Mouse (Mus musculus) forebrain, postnatal 0 days (tissue): Measurements from ENCODE around the gene Rhox4f. TPM values are rescaled to one million over a fixed set of nuclear protein-coding genes. Genes with fewer than 3 reads are reported as not detected.
"Not testable (repeated sequence)": the region's sequence is repeated elsewhere in the genome, so short reads cannot be mapped to it uniquely, and the experiment has no call there.

Source experiments
- ATAC-seq: fragments of 200-750 bp; cut with Nextera tagmentation; 2 replicates; pipeline ENCODE4 v1.8.0; 2017; ENCODE audit warnings: mild to moderate bottlenecking, moderate library complexity
- DNase-seq: peaks from one replicate; pipeline ENCODE4 v3.0.0-alpha.2; 2015
- H3K27ac ChIP-seq: fragments of 300-500 bp; sonication (generic); 2 replicates; pipeline ENCODE4 v1.5.1; 2014; ENCODE audit warnings: low read depth, mild to moderate bottlenecking, antibody characterized with exemption, low read length, moderate library complexity, mixed read lengths
- H3K27me3 ChIP-seq: fragments of 300-500 bp; sonication (generic); 2 replicates; pipeline ENCODE4 v1.6.1; 2014; ENCODE audit warnings: mild to moderate bottlenecking, low read length, mixed read lengths; ENCODE audit not compliant: insufficient read depth
- H3K36me3 ChIP-seq: fragments of 300-500 bp; sonication (generic); 2 replicates; pipeline ENCODE4 v1.6.1; 2014; ENCODE audit warnings: mild to moderate bottlenecking, moderate library complexity; ENCODE audit not compliant: insufficient read depth
- H3K4me1 ChIP-seq: fragments of 300-500 bp; sonication (generic); 2 replicates; pipeline ENCODE4 v1.6.1; 2014; ENCODE audit warnings: antibody characterized with exemption; ENCODE audit not compliant: insufficient read depth
- H3K4me2 ChIP-seq: fragments of 300-500 bp; sonication (generic); 2 replicates; pipeline ENCODE4 v1.6.1; 2014; ENCODE audit warnings: low read depth, mild to moderate bottlenecking, moderate library complexity
- H3K4me3 ChIP-seq: fragments of 300-500 bp; sonication (generic); 2 replicates; pipeline ENCODE4 v1.5.1; 2014; ENCODE audit warnings: low read depth, low read length, mixed read lengths
- H3K9ac ChIP-seq: fragments of 300-500 bp; sonication (generic); 2 replicates; pipeline ENCODE4 v1.6.1; 2014; ENCODE audit warnings: mild to moderate bottlenecking
- H3K9me3 ChIP-seq: fragments of 300-500 bp; sonication (generic); 2 replicates; pipeline ENCODE4 v1.6.1; 2016; ENCODE audit warnings: low read length
- WGBS: fragments of 180-500 bp; shearing (Covaris S2); extraction: QIAGEN DNeasy Blood & Tissue Kit; methylation state at CpG from one replicate; pipeline ENCODE4 v1.1.7; 2014; 5-methylcytosine and 5-hydroxymethylcytosine counted together
- polyA plus RNA-seq: library from polyadenylated mRNA; unstranded; fragments of >200 nt; fragmentation: Nextera tagmentation; extraction: Ambion mirVana; gene quantifications from 2 replicates; pipeline ENCODE4 v1.2.1, GENCODE M21; 2015
- total RNA-seq: library from RNA; depleted of rRNA; stranded (reverse); fragments of >200 nt; gene quantifications from 2 replicates; pipeline ENCODE4 v1.2.3, GENCODE M21; 2014; rRNA removed

The Rhox4f gene
- not detected in 2 replicates for total RNA-seq
- not detected in 2 replicates for polyA plus RNA-seq

DNA sequence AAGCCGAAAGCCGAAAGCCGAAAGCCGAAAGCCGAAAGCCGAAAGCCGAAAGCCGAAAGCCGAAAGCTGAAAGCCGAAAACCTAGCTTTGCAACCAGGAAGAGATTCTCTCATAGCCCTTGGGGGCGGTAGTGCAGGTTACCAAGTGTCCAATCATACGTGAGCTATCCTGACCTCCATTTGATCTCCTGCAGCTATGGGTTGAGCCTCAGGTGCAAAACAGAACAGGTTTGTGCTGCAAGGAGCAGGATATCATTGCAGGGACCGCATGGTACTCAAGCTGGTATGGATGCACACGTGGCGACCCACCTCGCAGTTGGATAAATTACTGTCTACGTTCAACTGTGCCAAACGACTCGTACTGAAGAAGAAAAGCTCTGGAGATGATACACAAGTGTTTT, at the start of gene Rhox4f:
TSS of gene Rhox4f (minus strand) at position 101 of the 400 bp plus-strand sequence.
- not testable (repeated sequence) for ATAC-seq, H3K36me3 ChIP-seq, H3K4me2 ChIP-seq, H3K27me3 ChIP-seq, H3K4me3 ChIP-seq, H3K4me1 ChIP-seq, H3K9me3 ChIP-seq, DNase-seq, H3K27ac ChIP-seq, H3K9ac ChIP-seq
- 95% methylated on average over 15 of the region's 19 CpGs for WGBS

- ATAC-seq, H3K9ac ChIP-seq, H3K4me3 ChIP-seq, DNase-seq, H3K9me3 ChIP-seq, H3K4me1 ChIP-seq, H3K27ac ChIP-seq, H3K36me3 ChIP-seq, H3K27me3 ChIP-seq, H3K4me2 ChIP-seq: not testable (repeated sequence)
- 93% methylated on average over 16 of the region's 20 CpGs for WGBS
These were observed 43.7 kb upstream of the Rhox4f start, which contains the start of gene Rhox4g for GRCm38 (mm10) chrX:37651227-37651626. Rhox4g (minus strand) TSS chrX:37651327.

DNA sequence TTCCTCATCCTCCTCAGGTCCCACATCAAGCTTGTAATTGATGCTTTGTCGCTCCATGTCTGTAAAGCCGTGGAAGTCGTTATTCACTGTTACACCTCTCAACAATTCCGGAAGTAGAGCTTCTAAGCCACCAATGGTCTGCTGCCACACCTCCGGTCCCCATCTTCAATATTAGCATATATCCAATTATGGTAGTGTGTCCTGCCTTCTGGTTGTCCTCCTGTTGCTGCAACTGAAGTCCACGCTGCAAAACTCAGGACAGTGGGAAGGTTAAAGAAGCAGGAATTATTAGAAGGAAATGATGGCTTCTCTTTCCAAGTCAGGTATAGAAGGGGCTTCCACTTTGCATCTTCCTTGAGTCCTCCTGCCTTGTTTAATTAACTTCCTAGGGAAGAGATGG, 35.9 kb upstream of the Rhox4f start, which contains the start of gene Rhox2g:
TSS of gene Rhox2g (minus strand) at position 101 of the 400 bp plus-strand sequence.
- 90% methylated on average over 6 of the region's 6 CpGs for WGBS
- not testable (repeated sequence) for DNase-seq, H3K36me3 ChIP-seq, ATAC-seq, H3K27me3 ChIP-seq, H3K4me1 ChIP-seq, H3K9ac ChIP-seq, H3K27ac ChIP-seq, H3K4me3 ChIP-seq, H3K4me2 ChIP-seq, H3K9me3 ChIP-seq

- not testable (repeated sequence) for ATAC-seq, H3K4me2 ChIP-seq
- 97% methylated on average over 2 of the region's 2 CpGs for WGBS
These were observed 21.0 kb upstream of the Rhox4f start, which contains the start of gene Rhox3g for GRCm38 (mm10) chrX:37628512-37628911. Rhox3g (minus strand) TSS chrX:37628612.

DNA sequence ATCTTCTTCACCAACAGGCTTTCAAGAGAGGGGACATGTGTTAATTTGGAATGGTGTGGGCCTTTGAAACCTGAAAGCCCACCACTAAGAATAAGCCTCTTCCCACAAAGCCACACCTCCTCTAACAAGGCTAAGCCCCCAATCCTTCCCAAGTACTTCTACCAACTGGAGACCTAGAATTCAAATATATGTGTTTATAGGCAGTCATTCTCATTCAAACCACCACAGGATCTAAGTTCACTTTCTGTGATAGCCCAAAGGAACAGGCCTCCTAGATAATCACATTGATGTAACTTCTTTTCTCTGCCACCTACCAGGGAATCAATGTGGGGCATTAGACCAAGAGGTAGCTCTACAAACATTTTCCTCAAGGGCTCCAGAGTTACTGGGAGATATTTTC, 26.8 kb downstream of the Rhox4f start, which contains the start of gene Rhox3f:
TSS of gene Rhox3f (plus strand) at position 301 of the 400 bp plus-strand sequence.
- DNase-seq = not testable (repeated sequence)

More at GRCm38 (mm10) chrX:37628512-37628911, 21.0 kb upstream of the Rhox4f start, which contains the start of gene Rhox3g:
- not testable (repeated sequence) for H3K36me3 ChIP-seq, H3K4me3 ChIP-seq, DNase-seq, H3K27me3 ChIP-seq, H3K27ac ChIP-seq, H3K4me1 ChIP-seq, H3K9ac ChIP-seq, H3K9me3 ChIP-seq

DNA sequence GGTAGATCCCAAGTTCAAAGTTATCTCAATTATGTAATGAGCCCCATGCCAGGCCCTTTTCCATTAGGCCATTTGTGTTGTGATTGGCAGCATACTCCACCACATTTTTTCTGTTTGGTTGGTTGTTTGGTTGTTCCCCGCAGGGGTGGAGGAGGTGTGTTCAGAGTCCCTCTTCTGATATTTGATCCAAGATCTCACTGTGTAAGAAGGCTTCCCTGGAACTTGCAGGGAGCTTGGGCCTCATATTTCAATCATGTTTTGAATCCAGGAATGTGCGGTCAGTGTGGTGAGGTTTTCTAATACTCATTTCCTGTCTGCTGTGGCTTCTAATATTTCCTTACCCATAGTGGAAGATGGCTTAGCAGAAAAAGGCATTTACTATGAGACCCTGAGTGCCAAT, 34.9 kb downstream of the Rhox4f start:
- not testable (repeated sequence) for H3K36me3 ChIP-seq, H3K9ac ChIP-seq, H3K4me1 ChIP-seq, DNase-seq, H3K27ac ChIP-seq, ATAC-seq, H3K9me3 ChIP-seq, H3K4me3 ChIP-seq, H3K27me3 ChIP-seq, H3K4me2 ChIP-seq
- WGBS = 49% methylated on average over 2 of the region's 2 CpGs

More for the DNA sequence above, 26.8 kb downstream of the Rhox4f start, which contains the start of gene Rhox3f:
- H3K27ac ChIP-seq, H3K4me1 ChIP-seq, H3K4me3 ChIP-seq, ATAC-seq, H3K27me3 ChIP-seq, H3K4me2 ChIP-seq, H3K9ac ChIP-seq, H3K9me3 ChIP-seq, H3K36me3 ChIP-seq: not testable (repeated sequence)

- not testable (repeated sequence) for ATAC-seq, H3K27me3 ChIP-seq, DNase-seq, H3K9ac ChIP-seq, H3K27ac ChIP-seq, H3K4me1 ChIP-seq, H3K4me2 ChIP-seq, H3K9me3 ChIP-seq, H3K36me3 ChIP-seq, H3K4me3 ChIP-seq
- 89% methylated on average over 6 of the region's 8 CpGs for WGBS
These were observed 36.4 kb downstream of the Rhox4f start, which contains the start of gene Rhox2f for GRCm38 (mm10) chrX:37571105-37571504. Rhox2f (plus strand) TSS chrX:37571405.

DNA sequence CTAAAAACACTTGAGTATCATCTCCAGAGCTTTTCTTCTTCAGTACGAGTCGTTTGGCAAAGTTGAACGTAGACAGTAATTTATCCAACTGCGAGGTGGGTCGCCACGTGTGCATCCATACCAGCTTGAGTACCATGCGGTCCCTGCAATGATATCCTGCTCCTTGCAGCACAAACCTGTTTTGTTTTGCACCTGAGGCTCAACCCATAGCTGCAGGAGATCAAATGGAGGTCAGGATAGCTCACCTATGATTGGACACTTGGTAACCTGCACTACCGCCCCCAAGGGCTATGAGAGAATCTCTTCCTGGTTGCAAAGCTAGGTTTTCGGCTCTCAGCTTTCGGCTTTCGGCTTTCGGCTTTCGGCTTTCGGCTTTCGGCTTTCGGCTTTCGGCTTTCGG, 50.4 kb downstream of the Rhox4f start, which contains the start of gene Rhox4e:
TSS of gene Rhox4e (plus strand) at position 301 of the 400 bp plus-strand sequence.
- not testable (repeated sequence) for DNase-seq, H3K4me2 ChIP-seq, H3K9me3 ChIP-seq, H3K27ac ChIP-seq, H3K4me1 ChIP-seq, H3K4me3 ChIP-seq, H3K36me3 ChIP-seq, H3K9ac ChIP-seq, H3K27me3 ChIP-seq, ATAC-seq
- 94% methylated on average over 10 of the region's 18 CpGs for WGBS

Other genes starting within 250 kb of the Rhox4f start
- not detected in 2 replicates for gene Rhox3a2, start 227.7 kb downstream of the Rhox4f start, total RNA-seq
- not detected in 2 replicates for gene Rhox3a2, start 227.7 kb downstream of the Rhox4f start, polyA plus RNA-seq
- gene Rhox4a2, start 216.9 kb downstream of the Rhox4f start, total RNA-seq = not detected in 2 replicates
- gene Rhox4a2, start 216.9 kb downstream of the Rhox4f start, polyA plus RNA-seq = not detected in 2 replicates
- gene Rhox2b, start 195.6 kb downstream of the Rhox4f start, total RNA-seq = not detected in 2 replicates
- not detected in 2 replicates for gene Rhox2b, start 195.6 kb downstream of the Rhox4f start, polyA plus RNA-seq
- gene Rhox4b, start 175.2 kb downstream of the Rhox4f start, total RNA-seq = not detected in 2 replicates
- gene Rhox4b, start 175.2 kb downstream of the Rhox4f start, polyA plus RNA-seq = not detected in 2 replicates
- not detected in 2 replicates for gene Rhox2c, start 154.0 kb downstream of the Rhox4f start, total RNA-seq
- gene Rhox2c, start 154.0 kb downstream of the Rhox4f start, polyA plus RNA-seq = not detected in 2 replicates
- not detected in 2 replicates for gene Rhox3c, start 149.1 kb downstream of the Rhox4f start, total RNA-seq
- not detected in 2 replicates for gene Rhox3c, start 149.1 kb downstream of the Rhox4f start, polyA plus RNA-seq
- not detected in 2 replicates for gene Rhox4c, start 127.4 kb downstream of the Rhox4f start, total RNA-seq
- not detected in 2 replicates for gene Rhox4c, start 127.4 kb downstream of the Rhox4f start, polyA plus RNA-seq
- gene Rhox2d, start 114.3 kb downstream of the Rhox4f start, total RNA-seq = not detected in 2 replicates
- not detected in 2 replicates for gene Rhox2d, start 114.3 kb downstream of the Rhox4f start, polyA plus RNA-seq
- gene Rhox4d, start 93.3 kb downstream of the Rhox4f start, total RNA-seq = not detected in 2 replicates
- gene Rhox4d, start 93.3 kb downstream of the Rhox4f start, polyA plus RNA-seq = not detected in 2 replicates
- gene Rhox2e, start 77.3 kb downstream of the Rhox4f start, total RNA-seq = not detected in 2 replicates
- not detected in 2 replicates for gene Rhox2e, start 77.3 kb downstream of the Rhox4f start, polyA plus RNA-seq
- gene Rhox3e, start 65.7 kb downstream of the Rhox4f start, total RNA-seq = not detected in 2 replicates
- gene Rhox3e, start 65.7 kb downstream of the Rhox4f start, polyA plus RNA-seq = not detected in 2 replicates
- gene Rhox4e, start 50.3 kb downstream of the Rhox4f start, total RNA-seq = not detected in 2 replicates
- gene Rhox4e, start 50.3 kb downstream of the Rhox4f start, polyA plus RNA-seq = not detected in 2 replicates
- gene Rhox2f, start 36.3 kb downstream of the Rhox4f start, total RNA-seq = not detected in 2 replicates
- not detected in 2 replicates for gene Rhox2f, start 36.3 kb downstream of the Rhox4f start, polyA plus RNA-seq
- gene Rhox3f, start 26.7 kb downstream of the Rhox4f start, total RNA-seq = not detected in 2 replicates
- gene Rhox3f, start 26.7 kb downstream of the Rhox4f start, polyA plus RNA-seq = not detected in 2 replicates
- gene Rhox3g, start 20.9 kb upstream of the Rhox4f start, total RNA-seq = not detected in 2 replicates
- gene Rhox3g, start 20.9 kb upstream of the Rhox4f start, polyA plus RNA-seq = not detected in 2 replicates
- not detected in 2 replicates for gene Rhox2g, start 35.8 kb upstream of the Rhox4f start, total RNA-seq
- gene Rhox2g, start 35.8 kb upstream of the Rhox4f start, polyA plus RNA-seq = not detected in 2 replicates
- gene Rhox4g, start 43.6 kb upstream of the Rhox4f start, total RNA-seq = not detected in 2 replicates
- gene Rhox4g, start 43.6 kb upstream of the Rhox4f start, polyA plus RNA-seq = not detected in 2 replicates
- not detected in 2 replicates for gene Rhox3h, start 61.1 kb upstream of the Rhox4f start, total RNA-seq
- gene Rhox3h, start 61.1 kb upstream of the Rhox4f start, polyA plus RNA-seq = not detected in 2 replicates
- not detected in 2 replicates for gene Rhox2h, start 65.6 kb upstream of the Rhox4f start, total RNA-seq
- not detected in 2 replicates for gene Rhox2h, start 65.6 kb upstream of the Rhox4f start, polyA plus RNA-seq
- not detected in 2 replicates for gene Rhox5, start 197.1 kb upstream of the Rhox4f start, total RNA-seq
- gene Rhox5, start 197.1 kb upstream of the Rhox4f start, polyA plus RNA-seq = 0.65 and 0.70 TPM in 2 replicates
- not detected in 2 replicates for gene Rhox6, start 219.2 kb upstream of the Rhox4f start, total RNA-seq
- not detected in 2 replicates for gene Rhox6, start 219.2 kb upstream of the Rhox4f start, polyA plus RNA-seq
- not detected in 2 replicates for gene Rhox7a, start 224.0 kb upstream of the Rhox4f start, total RNA-seq
- not detected in 2 replicates for gene Rhox7a, start 224.0 kb upstream of the Rhox4f start, polyA plus RNA-seq